Mouse (Mus musculus) gastrocnemius, adult 18-20 months (tissue): Measurements from ENCODE around the gene Ube2g2. TPM values are rescaled to one million over a fixed set of nuclear protein-coding genes. Genes with fewer than 3 reads are reported as not detected.

ENCODE experiments used
- microRNA-seq: library from miRNA; unstranded; fragments of <30 nt; microRNA quantifications from one replicate; pipeline ENCODE4 v1.2.0, GENCODE M21; 2021
- total RNA-seq, 2 experiments: library from RNA; stranded (reverse); gene quantifications; 2 replicates each; pipeline ENCODE4 v1.2.3; 2021

Gene Ube2g2
- total RNA-seq, 2 experiments from 2014 or later, result 96.1 to 101 TPM

Small RNA genes lying within 50 kb of the gene (microRNA-seq; reads per million reads assigned to microRNA genes)
- gene Mir1930, result 72.3 reads per million, percentile 55 among the genes with 10 or more reads in this experiment

Other genes with a start within 250 kb of the Ube2g2 start
- 1 to 10 TPM; 5.5 to 5.8 TPM for gene Adarb1, start 204.0 kb upstream of the Ube2g2 start, total RNA-seq
- 1 to 10 TPM; 6.9 to 8.7 TPM for gene Fam207a, start 106.5 kb upstream of the Ube2g2 start, total RNA-seq
- gene Itgb2, start 92.0 kb upstream of the Ube2g2 start, total RNA-seq, result 1 to 10 TPM; 1.4 to 1.7 TPM
- 10 to 100 TPM; 23.0 to 33.6 TPM for gene Pttg1ip, start 40.6 kb upstream of the Ube2g2 start, total RNA-seq
- gene Sumo3, start 16.2 kb upstream of the Ube2g2 start, total RNA-seq, result 10 to 100 TPM; 44.5 to 47.4 TPM
- 10 to 100 TPM in 1 of 2 experiments, 1 to 10 TPM in 1; 8.6 to 11.4 TPM for gene Gm49325, start 16.1 kb upstream of the Ube2g2 start, total RNA-seq
- not detected for gene Tspear, start 64.3 kb downstream of the Ube2g2 start, total RNA-seq
- not detected for gene Gm19402, start 68.5 kb downstream of the Ube2g2 start, total RNA-seq
- gene Gm9508, start 75.0 kb downstream of the Ube2g2 start, total RNA-seq, result not detected
- not detected for gene Gm10272, start 84.4 kb downstream of the Ube2g2 start, total RNA-seq
- gene Gm10024, start 89.2 kb downstream of the Ube2g2 start, total RNA-seq, result not detected
- gene Gm10142, start 93.5 kb downstream of the Ube2g2 start, total RNA-seq, result not detected
- gene Krtap12-1, start 98.3 kb downstream of the Ube2g2 start, total RNA-seq, result not detected
- gene Gm10100, start 104.2 kb downstream of the Ube2g2 start, total RNA-seq, result not detected
- gene Gm18596, start 120.4 kb downstream of the Ube2g2 start, total RNA-seq, result not detected
- not detected for gene Gm9736, start 129.1 kb downstream of the Ube2g2 start, total RNA-seq
- not detected for gene Gm3233, start 137.4 kb downstream of the Ube2g2 start, total RNA-seq
- gene Gm3238, start 149.1 kb downstream of the Ube2g2 start, total RNA-seq, result not detected
- not detected for gene Gm7138, start 154.7 kb downstream of the Ube2g2 start, total RNA-seq
- not detected for gene Gm3250, start 160.3 kb downstream of the Ube2g2 start, total RNA-seq
- gene Gm7137, start 165.9 kb downstream of the Ube2g2 start, total RNA-seq, result not detected
- not detected for gene Gm9639, start 172.8 kb downstream of the Ube2g2 start, total RNA-seq
- gene Gm19668, start 176.9 kb downstream of the Ube2g2 start, total RNA-seq, result not detected
- gene Gm9507, start 189.6 kb downstream of the Ube2g2 start, total RNA-seq, result not detected
- not detected for gene Gm2696, start 192.4 kb downstream of the Ube2g2 start, total RNA-seq
- gene Krtap10-4, start 204.8 kb downstream of the Ube2g2 start, total RNA-seq, result not detected
- gene Krtap10-10, start 213.7 kb downstream of the Ube2g2 start, total RNA-seq, result not detected
- not detected for gene Gm36176, start 224.5 kb downstream of the Ube2g2 start, total RNA-seq
- gene Gm10318, start 230.6 kb downstream of the Ube2g2 start, total RNA-seq, result not detected
- gene Gm3285, start 239.7 kb downstream of the Ube2g2 start, total RNA-seq, result not detected